Mouse (Mus musculus) neural tube, embryonic 11.5 days (tissue): ENCODE results near the gene Rac1. TPM values are rescaled to one million over a fixed set of nuclear protein-coding genes. Genes with fewer than 3 reads are reported as not detected.
A peak's percentile ranks its signal among the peaks of the same experiment; 100 is the strongest.

ENCODE experiments used
- ATAC-seq: fragments of 200-750 bp; cut with Nextera tagmentation; 2 replicates; pipeline ENCODE4 v1.8.0; 2017; ENCODE audit warnings: moderate number of reproducible peaks, mild to moderate bottlenecking, moderate TSS enrichment, moderate library complexity; ENCODE audit not compliant: insufficient read depth, low FRiP score, low TSS enrichment
- DNase-seq: peaks from one replicate; pipeline ENCODE4 v3.0.0-alpha.2; 2015; ENCODE audit warnings: low spot score
- H3K27ac ChIP-seq: fragments of 300-500 bp; sonication (generic); 2 replicates; pipeline ENCODE4 v1.5.1; 2014; ENCODE audit warnings: low read depth, mild to moderate bottlenecking, low read length
- H3K27me3 ChIP-seq: fragments of 300-500 bp; sonication (generic); 2 replicates; pipeline ENCODE4 v1.6.1; 2014; ENCODE audit warnings: mild to moderate bottlenecking, low read length, mixed read lengths; ENCODE audit not compliant: control insufficient read depth, insufficient read depth
- H3K36me3 ChIP-seq: fragments of 300-500 bp; sonication (generic); 2 replicates; pipeline ENCODE4 v1.6.1; 2014; ENCODE audit warnings: mild to moderate bottlenecking, low read length, moderate library complexity, mixed read lengths; ENCODE audit not compliant: control insufficient read depth, insufficient read depth
- H3K4me1 ChIP-seq: fragments of 300-500 bp; sonication (generic); 2 replicates; pipeline ENCODE4 v1.6.1; 2014; ENCODE audit warnings: low read length, mixed read lengths; ENCODE audit not compliant: control insufficient read depth, insufficient read depth
- H3K4me2 ChIP-seq: fragments of 300-500 bp; sonication (generic); 2 replicates; pipeline ENCODE4 v1.6.1; 2014; ENCODE audit warnings: low read depth, mild to moderate bottlenecking, moderate library complexity
- H3K4me3 ChIP-seq: fragments of 300-500 bp; sonication (generic); 2 replicates; pipeline ENCODE4 v1.5.1; 2014; ENCODE audit warnings: low read depth, low read length
- H3K9ac ChIP-seq: fragments of 300-500 bp; sonication (generic); 2 replicates; pipeline ENCODE4 v1.6.1; 2014; ENCODE audit warnings: mild to moderate bottlenecking, low read length
- H3K9me3 ChIP-seq: fragments of 300-500 bp; sonication (generic); 2 replicates; pipeline ENCODE4 v1.6.1; 2016; ENCODE audit warnings: low read length; ENCODE audit not compliant: control insufficient read depth
- WGBS: fragments of 180-500 bp; shearing (Covaris S2); extraction: QIAGEN DNeasy Blood & Tissue Kit; methylation state at CpG from one replicate; pipeline ENCODE4 v1.1.7; 2014; 5-methylcytosine and 5-hydroxymethylcytosine counted together
- polyA plus RNA-seq: library from polyadenylated mRNA; unstranded; fragments of >200 nt; fragmentation: Nextera tagmentation; extraction: Ambion mirVana; gene quantifications from 2 replicates; pipeline ENCODE4 v1.2.1, GENCODE M21; 2014

Gene Rac1
- polyA plus RNA-seq, 1 experiment from 2014 or later: 519 TPM

DNA sequence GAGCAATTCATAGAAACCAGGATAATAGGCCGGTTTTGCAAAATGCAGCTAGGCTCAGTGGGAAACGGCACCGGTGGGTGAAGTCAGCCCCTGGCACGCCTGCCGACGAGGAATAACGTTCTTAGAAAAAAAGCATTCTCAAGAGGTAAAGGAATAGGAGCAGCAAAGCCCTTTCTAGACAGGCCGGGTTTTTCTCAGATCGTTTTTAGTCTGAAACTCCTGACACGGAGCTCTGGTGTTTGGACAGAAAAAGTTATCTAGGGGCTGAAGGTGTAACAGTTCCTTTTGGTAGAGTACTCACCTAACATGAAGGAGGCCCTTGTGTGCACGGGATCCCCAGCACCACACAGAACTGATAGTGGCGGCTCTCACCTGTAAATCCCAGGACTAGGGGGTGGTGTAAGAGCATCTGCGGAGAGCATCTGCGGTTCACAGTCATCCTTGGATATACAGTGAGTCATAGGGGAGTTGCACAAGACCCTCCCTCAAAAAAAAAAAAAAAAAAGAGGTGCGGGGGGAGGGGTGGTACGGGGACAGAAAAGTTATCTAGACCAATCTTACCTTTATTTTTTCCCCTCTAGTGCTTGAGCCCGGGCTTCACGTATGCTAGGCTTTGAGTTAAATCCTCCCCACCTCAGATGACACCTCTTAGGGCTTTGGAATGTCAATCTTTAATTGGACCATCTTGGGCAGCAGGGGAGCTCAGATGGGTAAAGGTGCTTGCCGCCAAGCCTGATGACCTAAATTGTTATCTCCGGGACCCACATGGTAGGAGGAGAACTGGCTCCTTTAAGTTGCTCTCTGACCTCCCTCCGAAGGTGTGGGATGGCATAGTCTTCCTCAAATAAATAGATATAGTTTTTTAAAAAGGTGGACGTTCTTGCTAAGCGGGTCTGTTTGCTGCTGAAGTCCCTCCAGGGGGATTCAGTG lies 62.4 kb downstream of the Rac1 start:
- ATAC-seq: no peak
- no peaks in the 10 kb centered on the region; the same call in none of the 2 replicates for H3K36me3 ChIP-seq
- H3K9ac ChIP-seq: peak overlapping the region; percentile 77
- peak overlapping the region; percentile 91 for H3K4me2 ChIP-seq
- H3K27me3 ChIP-seq: no peaks in the 10 kb centered on the region
- DNase-seq: no peak
- H3K4me1 ChIP-seq: peaks cover 2% of the 10 kb centered on the region; the same call in 1 of the 2 replicates
- H3K9me3 ChIP-seq: no peaks in the 10 kb centered on the region
- H3K27ac ChIP-seq: no peak overlapping the region
- WGBS: 37% methylated on average over 23 of the region's 23 CpGs
- peak overlapping the region; percentile 74 for H3K4me3 ChIP-seq

DNA sequence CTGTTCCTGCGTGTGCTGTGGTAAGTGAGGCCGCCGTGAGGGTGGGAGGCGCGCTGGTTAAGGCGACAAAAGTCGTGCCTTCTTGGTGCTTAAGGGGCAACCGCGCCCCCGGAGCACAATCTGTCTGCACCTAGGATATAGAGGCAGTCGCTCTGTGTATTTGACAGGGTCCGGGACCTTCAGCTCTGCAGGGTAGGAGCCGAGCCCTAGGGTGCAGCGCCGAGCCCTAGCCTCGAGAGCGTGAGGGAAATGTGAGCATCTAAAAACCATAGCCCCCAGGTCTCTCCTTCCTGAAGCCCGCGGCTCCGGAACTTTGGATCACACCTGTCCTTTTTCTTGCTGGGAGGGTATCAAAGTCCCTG lies 63.1 kb downstream of the Rac1 start:
- DNase-seq: no peak
- peak; percentile 55 for ATAC-seq
- no peaks in the 10 kb centered on the region for H3K9me3 ChIP-seq
- H3K36me3 ChIP-seq: no peaks in the 10 kb centered on the region; the same call in none of the 2 replicates
- H3K4me1 ChIP-seq: peaks cover 2% of the 10 kb centered on the region; the same call in 1 of the 2 replicates
- no peaks in the 10 kb centered on the region for H3K27me3 ChIP-seq
- peak overlapping the region; percentile 77 for H3K9ac ChIP-seq
- no peak overlapping the region for H3K27ac ChIP-seq
- H3K4me3 ChIP-seq: peak overlapping the region; percentile 74
- peak overlapping the region; percentile 91 for H3K4me2 ChIP-seq
- under 1% methylated on average over 20 of the region's 20 CpGs for WGBS

DNA sequence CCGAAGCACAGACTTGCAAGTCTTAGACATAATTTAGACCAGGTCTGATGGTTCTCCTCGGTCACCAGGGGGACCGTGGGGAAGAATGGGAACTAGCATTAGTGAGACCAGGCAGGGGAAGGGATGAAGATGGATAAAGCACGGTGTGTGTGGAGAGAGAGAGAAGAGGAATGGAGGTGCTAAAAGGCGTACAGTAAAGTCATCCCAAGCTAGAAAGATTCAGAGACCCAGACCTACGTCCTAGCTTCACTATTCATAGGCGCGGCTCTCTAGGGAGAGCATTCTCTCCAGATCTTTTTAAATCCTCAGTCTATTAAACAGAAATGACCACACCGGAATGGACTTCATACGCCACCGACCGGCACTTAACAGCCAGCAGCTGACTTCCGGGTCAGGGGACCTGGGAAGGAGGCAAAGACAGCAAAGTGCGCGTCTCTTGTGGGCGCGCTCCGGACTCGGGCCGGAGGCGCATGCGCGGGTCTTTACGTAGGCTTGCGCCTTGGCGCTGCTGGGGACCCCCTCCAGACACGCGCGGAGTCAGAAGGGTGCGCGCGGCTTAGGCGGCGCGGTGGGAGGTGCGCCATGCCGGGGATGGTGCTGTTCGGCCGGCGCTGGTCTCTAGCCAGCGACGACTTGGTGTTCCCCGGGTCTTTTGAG lies 63.6 kb downstream of the Rac1 start, which contains the start of gene Daglb:
TSS of gene Daglb (plus strand) at position 485 of the 657 bp plus-strand sequence.
- 3% methylated on average over 43 of the region's 43 CpGs for WGBS
- Histone ChIP-seq H3K4me2 (peak within 1 kb of the TSS; percentile 91), H3K27me3 (no peaks in the 10 kb centered on the region), H3K27ac (no peak within 1 kb of the TSS), H3K4me3 (peak within 1 kb of the TSS; percentile 74), H3K36me3 (no peaks in the 10 kb centered on the region; the same call in 1 of the 2 replicates), H3K4me1 (peaks cover 2% of the 10 kb centered on the region; the same call in 1 of the 2 replicates), H3K9ac (peak within 1 kb of the TSS; percentile 77), H3K9me3 (no peaks in the 10 kb centered on the region)
- DNase-seq (peak; percentile 93), ATAC-seq (peak; percentile 90)

DNA sequence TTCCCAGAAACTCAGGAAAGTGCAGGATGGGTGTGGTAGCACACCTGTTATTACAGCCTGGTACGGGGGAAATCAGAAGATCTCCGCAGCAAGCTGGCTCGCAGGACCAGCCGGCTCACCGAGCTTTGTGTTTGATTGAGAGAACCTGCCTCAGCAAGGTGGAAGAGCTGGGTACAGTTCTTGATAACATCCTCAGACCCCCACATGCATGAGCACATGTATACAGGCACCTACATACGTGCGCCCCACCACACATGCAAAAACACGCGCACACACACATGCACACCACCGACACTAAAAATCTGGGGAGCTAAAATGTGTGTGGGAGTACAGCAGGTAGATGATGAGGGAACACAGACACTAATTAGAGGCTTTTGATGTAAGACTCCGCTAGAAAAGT lies 64.2 kb downstream of the Rac1 start:
- Histone ChIP-seq H3K4me1 (peaks cover 2% of the 10 kb centered on the region; the same call in 1 of the 2 replicates), H3K27me3 (no peaks in the 10 kb centered on the region), H3K4me2 (peak overlapping the region; percentile 91), H3K27ac (no peak overlapping the region), H3K4me3 (peak overlapping the region; percentile 74), H3K9me3 (no peaks in the 10 kb centered on the region), H3K9ac (peak overlapping the region; percentile 77), H3K36me3 (no peaks in the 10 kb centered on the region; the same call in 1 of the 2 replicates)
- WGBS: 83% methylated on average over 11 of the region's 11 CpGs
- ATAC-seq: no peak
- no peak for DNase-seq

Other genes with a start within 250 kb of the Rac1 start
- not detected in 2 replicates for gene Zfp853, start 234.4 kb downstream of the Rac1 start, polyA plus RNA-seq
- gene E130309D02Rik, start 212.7 kb downstream of the Rac1 start, polyA plus RNA-seq: 56.5 and 57.3 TPM in 2 replicates
- gene Zdhhc4, start 198.8 kb downstream of the Rac1 start, polyA plus RNA-seq: 69.3 and 73.3 TPM in 2 replicates
- gene Grid2ip, start 170.7 kb downstream of the Rac1 start, polyA plus RNA-seq: 0.14 TPM in 1 of 2 replicates, not detected in the other
- gene Kdelr2, start 124.2 kb downstream of the Rac1 start, polyA plus RNA-seq: 186 and 199 TPM in 2 replicates
- gene Daglb, start 63.5 kb downstream of the Rac1 start, polyA plus RNA-seq: 11.2 and 12.8 TPM in 2 replicates
- 40.0 and 42.2 TPM in 2 replicates for gene Cyth3, start 94.4 kb upstream of the Rac1 start, polyA plus RNA-seq
- 35.7 and 35.9 TPM in 2 replicates for gene Usp42, start 204.2 kb upstream of the Rac1 start, polyA plus RNA-seq